Comparison of ENCODE assay signal across 13 mouse cellular contexts in the genomic region with DNA sequence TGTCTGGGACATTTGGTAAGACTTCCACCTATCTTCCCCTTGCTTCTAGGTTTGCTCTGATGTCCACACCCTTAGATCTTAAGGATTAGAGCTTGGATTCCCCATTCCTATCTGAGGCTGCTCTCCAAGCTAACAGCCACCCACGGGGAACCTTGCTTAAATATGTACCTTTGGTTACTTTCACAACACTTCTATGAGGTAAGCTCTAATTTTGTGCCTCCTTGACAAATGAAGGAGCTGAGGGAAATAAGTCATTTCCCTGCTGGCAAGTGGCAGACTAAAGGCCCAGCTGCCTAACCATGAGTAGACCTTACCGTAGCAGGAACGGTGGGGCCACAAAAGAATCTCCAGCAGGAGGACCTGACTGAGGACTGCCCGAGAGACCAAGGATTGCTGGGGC.
"Had no signal": no experiment of that assay in that cellular context is flagged by ENCODE, and none has a peak within 500 bp of the region (broad histone marks: within the 10 kb centered on the region; RNA-seq: fewer than 3 reads in every experiment).

No protein-coding gene starts in this region.

- H3K27me3 ChIP-seq: liver, embryonic 12.5 days; midbrain, embryonic 12.5 days; midbrain, embryonic 15.5 days; neural tube, embryonic 12.5 days; stomach, embryonic 15.5 days had no signal

- H3K27ac ChIP-seq: liver, embryonic 12.5 days; liver, embryonic 14.5 days; midbrain, embryonic 10.5 days; midbrain, embryonic 12.5 days; midbrain, embryonic 15.5 days; neural tube, embryonic 12.5 days; stomach, embryonic 15.5 days; stomach, postnatal 0 days had no signal

- H3K4me1 ChIP-seq: midbrain, embryonic 15.5 days had no signal

- H3K4me3 ChIP-seq: liver, embryonic 12.5 days; midbrain, embryonic 10.5 days; midbrain, embryonic 12.5 days; midbrain, embryonic 15.5 days; neural tube, embryonic 12.5 days; stomach, embryonic 15.5 days had no signal

- H3K36me3 ChIP-seq: liver, embryonic 12.5 days; midbrain, embryonic 10.5 days; midbrain, embryonic 12.5 days; midbrain, embryonic 15.5 days; neural tube, embryonic 12.5 days; stomach, embryonic 15.5 days had no signal

- H3K9ac ChIP-seq: liver, embryonic 12.5 days; liver, embryonic 14.5 days; lung, embryonic 14.5 days; midbrain, embryonic 12.5 days; midbrain, embryonic 15.5 days; neural tube, embryonic 12.5 days; stomach, embryonic 15.5 days had no signal

- H3K9me3 ChIP-seq: liver, embryonic 12.5 days; midbrain, embryonic 10.5 days; midbrain, embryonic 12.5 days; midbrain, embryonic 15.5 days; neural tube, embryonic 12.5 days; stomach, embryonic 15.5 days had no signal

- DNase-seq: lung, embryonic 14.5 days; right cerebral cortex, postnatal 14 days; thymus, adult 2 months; thymus, postnatal 25 days; thymus, postnatal 4 days had no signal

- ATAC-seq: liver, embryonic 12.5 days; midbrain, embryonic 15.5 days had no signal

- H3K4me2 ChIP-seq: liver, embryonic 12.5 days; lung, embryonic 14.5 days; midbrain, embryonic 12.5 days; midbrain, embryonic 15.5 days; neural tube, embryonic 12.5 days; stomach, embryonic 15.5 days had no signal
